Mouse (Mus musculus) brain, embryonic 14.5 days (tissue): ENCODE results near the gene Cul1.

Source experiments
- CTCF ChIP-seq: fragments of 200-500 bp; IDR thresholded peaks from 2 replicates; pipeline ENCODE4 v1.5.1; 2012; ENCODE audit warnings: inconsistent platforms, mild to moderate bottlenecking, moderate library complexity, borderline replicate concordance; ENCODE audit not compliant: insufficient read depth, insufficient read length; ENCODE audit errors: extremely low read depth
- POLR2A ChIP-seq: fragments of 200-500 bp; IDR thresholded peaks from 2 replicates; pipeline ENCODE4 v1.6.1; 2012; ENCODE audit warnings: mild to moderate bottlenecking, inconsistent platforms, borderline replicate concordance; ENCODE audit not compliant: poor library complexity, insufficient read depth, insufficient read length, severe bottlenecking; ENCODE audit errors: extremely low read depth

DNA sequence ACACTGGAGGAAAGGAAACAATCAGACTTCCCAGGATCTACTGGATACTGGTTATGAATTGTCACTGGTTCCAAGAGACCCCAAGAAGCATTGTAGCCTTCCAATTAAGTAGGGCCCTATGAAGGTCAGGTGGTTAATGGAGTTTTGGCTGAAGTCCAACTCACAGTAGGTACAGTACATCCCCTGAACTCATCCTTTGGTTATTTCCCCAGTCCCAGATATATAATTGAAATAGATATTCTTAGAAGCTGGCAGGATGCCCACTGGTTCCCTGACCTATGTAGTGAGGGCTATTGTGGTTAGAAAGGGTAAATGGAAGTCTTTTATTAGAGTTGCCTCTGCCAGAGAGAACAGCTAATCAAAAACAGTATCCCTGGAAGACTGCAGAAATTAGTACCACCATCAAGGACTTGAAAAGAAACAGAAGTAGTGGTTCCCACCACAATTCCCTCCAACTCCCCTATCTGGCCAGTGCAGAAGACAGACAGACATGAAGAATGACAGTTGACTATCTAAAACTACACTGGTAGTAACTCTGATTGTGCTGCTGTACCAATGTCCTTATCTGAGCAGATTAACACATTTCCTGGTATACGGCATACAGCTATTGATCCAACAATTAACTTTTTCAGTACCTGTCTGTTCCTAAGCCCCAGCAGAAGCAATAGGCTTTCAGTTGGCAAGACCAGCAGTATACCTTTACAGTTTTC, 112.3 kb downstream of the Cul1 start:
- TF ChIP-seq CTCF (no peak), POLR2A (no peak)
